Mouse (Mus musculus) olfactory bulb, adult 2 months (tissue): ENCODE measurements at regions not wholly inside any gene's neighbourhood (a gene's known extent, or its start where the extent isn't known, plus 50 kb on each side); places are given as distances from the start of the nearest gene placed in this dataset.

ENCODE experiments used
- CTCF ChIP-seq: fragments of 200-500 bp; IDR thresholded peaks from 2 replicates; pipeline ENCODE4 v1.5.1; 2012; ENCODE audit warnings: low read depth, mild to moderate bottlenecking, low read length, moderate library complexity; ENCODE audit not compliant: insufficient read depth
- POLR2A ChIP-seq: fragments of 200-500 bp; IDR thresholded peaks from 2 replicates; pipeline ENCODE4 v1.6.1; 2012; ENCODE audit warnings: mild to moderate bottlenecking, low read depth, low read length, moderate library complexity; ENCODE audit not compliant: insufficient read depth

DNA sequence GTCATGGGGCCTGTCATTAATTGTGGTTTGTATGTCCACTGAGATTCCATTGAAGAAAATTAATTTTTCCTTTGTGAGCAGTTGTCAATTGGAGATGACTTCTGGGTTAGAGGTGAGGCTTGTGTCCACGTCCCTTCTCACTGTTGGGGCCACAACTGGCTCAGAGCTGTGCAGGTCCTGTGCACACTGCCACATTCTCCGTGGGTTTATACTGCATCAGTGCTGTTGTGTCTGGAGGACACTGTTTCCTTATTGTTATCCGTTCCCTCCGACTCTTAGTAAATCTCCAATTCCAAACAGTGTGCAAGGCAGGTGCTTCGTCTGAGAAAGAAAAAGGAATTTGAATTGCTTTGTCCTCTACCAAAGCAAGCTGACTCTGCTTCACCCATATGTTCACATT is 278.0 kb upstream of the Ptbp2 start:
- TF ChIP-seq CTCF (no peak), POLR2A (no peak)
